ENCODE assay signal across 7 mouse cellular contexts in genomic region chr4:88035361-88035760, GRCm38 (mm10). TPM values are rescaled to one million over a fixed set of nuclear protein-coding genes. Genes with fewer than 3 reads are reported as not detected.
DNase-seq lines count a peak whose midpoint lies in the region; ATAC-seq and TF ChIP-seq lines count a peak whose summit lies in the region.

No protein-coding gene starts in this region.

- no peak for TF ChIP-seq POLR2A in bone marrow macrophage, adult 2 months (IDR thresholded peaks at IDR 0.05; ENCODE audit: borderline replicate concordance, low read depth, low read length)

- under 1% methylated on average over 11 of the region's 11 CpGs for WGBS in forebrain, embryonic 13.5 days
- WGBS in hindbrain, embryonic 13.5 days = 1% methylated on average over 11 of the region's 11 CpGs

- peaks cover 5% of the 10 kb centered on the region; the same call in 1 of the 2 replicates for H3K27me3 ChIP-seq in forebrain, embryonic 13.5 days
- peaks cover 12% of the 10 kb centered on the region for H3K27me3 ChIP-seq in hindbrain, embryonic 13.5 days

- ATAC-seq in forebrain, embryonic 13.5 days = no peak
- ATAC-seq in hindbrain, embryonic 13.5 days (ENCODE audit: low FRiP score) = no peak

- 0 out of 2 replicates have a peak, but pooled peaks have one; percentile 10 for TF ChIP-seq CTCF in bone marrow macrophage, adult 2 months (IDR thresholded peaks at IDR 0.05; ENCODE audit: low read depth, low read length)

- no peaks in the 10 kb centered on the region for H3K9me3 ChIP-seq in forebrain, embryonic 13.5 days (replicated peaks)
- no peaks in the 10 kb centered on the region for H3K9me3 ChIP-seq in hindbrain, embryonic 13.5 days

- H3K4me2 ChIP-seq in forebrain, embryonic 13.5 days = peak overlapping the region; percentile 80
- H3K4me2 ChIP-seq in hindbrain, embryonic 13.5 days = peak overlapping the region; percentile 62

- peak; percentile 70 for DNase-seq in MEL-GATA-1-ER (ENCODE audit: extremely low read depth, low read depth)
- peak; percentile 32 to 54 for DNase-seq in left cerebral cortex, adult 18-20 months (ENCODE audit: low spot score in 2 of 2)
- DNase-seq in lung, postnatal 36 days = peak; percentile 84
- peak; percentile 29 for DNase-seq in right cerebral cortex, postnatal 4 days

- H3K9ac ChIP-seq in forebrain, embryonic 13.5 days = no peak overlapping the region
- H3K9ac ChIP-seq in hindbrain, embryonic 13.5 days = no peak overlapping the region

- peaks cover 2% of the 10 kb centered on the region for H3K4me1 ChIP-seq in bone marrow macrophage, adult 2 months (ENCODE audit: control insufficient read depth, insufficient read depth, low read length)
- peaks cover 22% of the 10 kb centered on the region for H3K4me1 ChIP-seq in forebrain, embryonic 13.5 days
- peaks cover 24% of the 10 kb centered on the region for H3K4me1 ChIP-seq in hindbrain, embryonic 13.5 days (replicated peaks)

- H3K4me3 ChIP-seq in bone marrow macrophage, adult 2 months (ENCODE audit: insufficient read depth, low read length) = peak overlapping the region; percentile 63
- peak overlapping the region; percentile 18; the same call in 1 of the 2 replicates for H3K4me3 ChIP-seq in forebrain, embryonic 13.5 days
- H3K4me3 ChIP-seq in hindbrain, embryonic 13.5 days = peak overlapping the region; percentile 16; the same call in 1 of the 2 replicates

- no peak overlapping the region for H3K27ac ChIP-seq in bone marrow macrophage, adult 2 months (ENCODE audit: insufficient read depth, low read depth, low read length)
- no peak overlapping the region for H3K27ac ChIP-seq in forebrain, embryonic 13.5 days
- H3K27ac ChIP-seq in hindbrain, embryonic 13.5 days = no peak overlapping the region

- H3K36me3 ChIP-seq in forebrain, embryonic 13.5 days (ENCODE audit: poor library complexity, severe bottlenecking) = no peaks in the 10 kb centered on the region
- no peaks in the 10 kb centered on the region for H3K36me3 ChIP-seq in hindbrain, embryonic 13.5 days

RNA-seq across cellular contexts. Expression of gene Mllt3, which starts 2.2 kb away (rescaled TPM):
- polyA plus RNA-seq in bone marrow macrophage, adult 2 months (2012; ENCODE audit: insufficient read depth, insufficient read length, missing spikeins) = 6.1 and 10.4 TPM in 2 replicates
- 107 and 116 TPM in 2 replicates for polyA plus RNA-seq in forebrain, embryonic 13.5 days (2015; fragmentation: Nextera tagmentation; extraction: Ambion mirVana)
- polyA plus RNA-seq in hindbrain, embryonic 13.5 days (2015; fragmentation: Nextera tagmentation; extraction: Ambion mirVana) = 108 and 110 TPM in 2 replicates
- 10 to 100 TPM; 40.0 to 49.7 TPM for total RNA-seq in left cerebral cortex, adult 18-20 months (2021)

RNA-seq across cellular contexts. Expression of gene Focad, which starts 59.1 kb away (rescaled TPM):
- 2.4 and 3.7 TPM in 2 replicates for polyA plus RNA-seq in bone marrow macrophage, adult 2 months (2012; ENCODE audit: insufficient read depth, insufficient read length, missing spikeins)
- 10.3 and 14.6 TPM in 2 replicates for polyA plus RNA-seq in forebrain, embryonic 13.5 days (2015; fragmentation: Nextera tagmentation; extraction: Ambion mirVana)
- polyA plus RNA-seq in hindbrain, embryonic 13.5 days (2015; fragmentation: Nextera tagmentation; extraction: Ambion mirVana) = 10.2 and 11.2 TPM in 2 replicates
- total RNA-seq in left cerebral cortex, adult 18-20 months (2021) = 10 to 100 TPM; 46.9 to 50.3 TPM

Comparison
In these comparisons a context has a peak if more than half of its experiments do, and no peak if none do; other contexts are left out.
1. DNase-seq: peak in every context shown above with its lines; median percentile 84 in lung, postnatal 36 days; 70 in MEL-GATA-1-ER; 43 in left cerebral cortex, adult 18-20 months; 29 in right cerebral cortex, postnatal 4 days.